Mouse (Mus musculus): ENCODE results near the gene Dnajb4.
"Not testable (repeated sequence)": the region's sequence is repeated elsewhere in the genome, so short reads cannot be mapped to it uniquely, and the experiment has no call there.

DNA sequence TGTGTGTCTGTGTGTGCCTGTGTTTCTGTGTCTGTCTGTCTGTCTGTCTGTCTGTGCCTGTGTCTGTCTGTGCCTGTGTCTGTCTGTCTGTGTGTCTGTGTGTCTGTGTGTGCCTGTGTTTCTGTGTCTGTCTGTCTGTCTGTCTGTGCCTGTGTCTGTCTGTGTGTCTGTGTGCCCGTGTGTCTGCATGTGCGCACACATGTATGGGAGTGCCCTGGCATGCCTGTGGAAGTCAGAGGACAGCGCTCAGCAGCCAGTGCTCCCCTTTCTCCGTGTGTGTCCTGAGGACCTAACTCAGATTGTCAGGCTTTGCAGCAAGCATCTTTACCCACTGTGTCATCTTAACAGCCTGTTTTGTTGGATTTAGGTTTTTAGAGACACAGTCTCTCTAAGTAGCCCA is 80.7 kb downstream of the Dnajb4 start:
- TF ChIP-seq EP300, CTCF (IDR thresholded peaks at IDR 0.05; ENCODE audit: low read depth): not testable (repeated sequence)
